Mouse (Mus musculus) spleen, adult 2 months (tissue): ENCODE measurements around the gene Plb1. TPM values are rescaled to one million over a fixed set of nuclear protein-coding genes. Genes with fewer than 3 reads are reported as not detected.
A peak's percentile ranks its signal among the peaks of the same experiment; 100 is the strongest.

Experiments
- DNase-seq, 2 experiments: peaks; one replicate each; pipeline versions ENCODE4 v3.0.0 to v3.0.0-alpha.2; 2012 to 2021; ENCODE audit warnings: low spot score in 2 of 2, low read depth in 1 of 2
- H3K27ac ChIP-seq: fragments of 200-500 bp; 2 replicates; pipeline ENCODE4 v1.5.1; 2012; ENCODE audit warnings: low read length, inconsistent platforms; ENCODE audit not compliant: insufficient read depth
- H3K27me3 ChIP-seq: fragments of 200-500 bp; 2 replicates; pipeline ENCODE4 v1.6.1; 2012; ENCODE audit warnings: mild to moderate bottlenecking, moderate library complexity, low read length, inconsistent platforms; ENCODE audit not compliant: control insufficient read depth, insufficient read depth
- H3K36me3 ChIP-seq: fragments of 200-500 bp; 2 replicates; pipeline ENCODE4 v1.6.1; 2012; ENCODE audit warnings: mild to moderate bottlenecking, low read length, inconsistent platforms; ENCODE audit not compliant: control insufficient read depth, insufficient read depth
- H3K4me1 ChIP-seq: fragments of 200-500 bp; 2 replicates; pipeline ENCODE4 v1.6.1; 2011; ENCODE audit warnings: inconsistent platforms; ENCODE audit not compliant: control insufficient read depth, insufficient read depth, insufficient read length
- H3K4me3 ChIP-seq: fragments of 200-500 bp; 2 replicates; pipeline ENCODE4 v1.5.1; 2011; ENCODE audit warnings: mild to moderate bottlenecking, inconsistent platforms; ENCODE audit not compliant: insufficient read depth, insufficient read length; ENCODE audit errors: extremely low read depth
- CTCF ChIP-seq: fragments of 200-500 bp; IDR thresholded peaks from 2 replicates; pipeline ENCODE4 v1.5.1; 2011; ENCODE audit warnings: mild to moderate bottlenecking, inconsistent platforms; ENCODE audit not compliant: insufficient read depth, insufficient read length, insufficient replicate concordance; ENCODE audit errors: extremely low read depth
- POLR2A ChIP-seq: fragments of 200-500 bp; IDR thresholded peaks from 2 replicates; pipeline ENCODE4 v1.6.1; 2011; ENCODE audit warnings: low read depth, low read length, inconsistent platforms
- WGBS: fragments of 180-500 bp; shearing (Covaris S2); methylation state at CpG from one replicate; pipeline ENCODE4 v1.1.7; 2018; 5-methylcytosine and 5-hydroxymethylcytosine counted together
- polyA plus RNA-seq: library from polyadenylated mRNA; depleted of rRNA; stranded (reverse); fragments of >200 nt; gene quantifications from 2 replicates; pipeline ENCODE4 v1.2.3, GENCODE M21; 2012

Gene Plb1
- polyA plus RNA-seq, 1 experiment: 0.29 TPM

DNA sequence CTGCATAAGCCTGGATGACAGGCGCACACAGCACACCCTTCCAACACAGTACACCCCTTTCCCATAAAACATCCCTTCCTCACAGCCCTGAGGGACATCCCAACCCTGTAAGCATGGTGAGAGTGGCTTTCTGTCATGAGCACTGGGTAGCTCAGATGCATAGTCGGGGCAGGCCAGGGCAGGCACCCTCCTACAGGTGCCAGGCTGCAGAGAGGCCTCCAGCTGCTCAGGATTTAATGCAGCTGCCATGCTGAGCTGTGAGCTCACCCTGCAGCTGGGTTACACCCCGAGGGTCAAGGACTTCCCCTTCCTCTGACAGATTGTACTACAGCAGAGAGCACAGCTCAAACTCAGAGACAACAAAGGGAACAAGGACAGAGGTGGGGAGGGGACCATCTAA, 146.0 kb downstream of the Plb1 start:
- WGBS: 31% methylated on average over 3 of the region's 3 CpGs

DNA sequence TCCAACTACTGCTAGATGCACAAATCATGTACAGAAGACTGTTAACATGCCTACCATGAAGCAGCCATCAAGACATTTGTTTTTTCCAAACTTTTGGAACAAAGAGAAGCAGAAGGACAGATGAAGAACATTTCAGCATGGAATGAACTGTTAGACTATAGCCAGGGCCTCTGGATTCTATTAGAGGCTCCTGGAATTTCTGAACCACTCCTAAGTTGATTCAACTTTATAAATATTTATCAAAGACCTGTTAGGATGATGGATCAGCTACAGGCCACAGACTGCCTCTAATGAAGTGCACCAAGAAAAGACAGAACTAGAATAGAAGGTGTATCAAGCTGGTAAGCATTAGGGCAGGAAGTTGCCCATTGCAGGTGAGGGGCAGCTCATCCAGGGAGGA, 156.1 kb downstream of the Plb1 start:
- Histone ChIP-seq H3K27me3 (no peaks in the 10 kb centered on the region), H3K36me3 (no peaks in the 10 kb centered on the region), H3K27ac (no peak overlapping the region), H3K4me1 (no peaks in the 10 kb centered on the region), H3K4me3 (no peak overlapping the region)
- no peak for DNase-seq
- TF ChIP-seq CTCF (no peak), POLR2A (no peak)

More for the DNA sequence above, 146.0 kb downstream of the Plb1 start:
- Histone ChIP-seq H3K4me1 (peaks cover 2% of the 10 kb centered on the region; the same call in 1 of the 2 replicates), H3K36me3 (no peaks in the 10 kb centered on the region), H3K27ac (no peak overlapping the region), H3K27me3 (no peaks in the 10 kb centered on the region), H3K4me3 (no peak overlapping the region)
- DNase-seq: peak; percentile 3 to 25
- TF ChIP-seq CTCF (no peak), POLR2A (no peak)

- no peak for TF ChIP-seq POLR2A
- Histone ChIP-seq H3K4me1 (no peaks in the 10 kb centered on the region), H3K27me3 (no peaks in the 10 kb centered on the region), H3K36me3 (no peaks in the 10 kb centered on the region), H3K27ac (no peak overlapping the region), H3K4me3 (no peak overlapping the region)
- DNase-seq: no peak
- WGBS: 47% methylated on average over 5 of the region's 5 CpGs
Observed at GRCm38 (mm10) chr5:32390295-32390694, 157.8 kb downstream of the Plb1 start.

GRCm38 (mm10) chr5:32392281-32392680, 159.8 kb downstream of the Plb1 start:
- TF ChIP-seq CTCF (no peak), POLR2A (no peak)
- H3K4me1 ChIP-seq: no peaks in the 10 kb centered on the region
- no peak overlapping the region for H3K4me3 ChIP-seq
- H3K27ac ChIP-seq: no peak overlapping the region
- H3K36me3 ChIP-seq: no peaks in the 10 kb centered on the region
- H3K27me3 ChIP-seq: no peaks in the 10 kb centered on the region
- no peak for DNase-seq

DNA sequence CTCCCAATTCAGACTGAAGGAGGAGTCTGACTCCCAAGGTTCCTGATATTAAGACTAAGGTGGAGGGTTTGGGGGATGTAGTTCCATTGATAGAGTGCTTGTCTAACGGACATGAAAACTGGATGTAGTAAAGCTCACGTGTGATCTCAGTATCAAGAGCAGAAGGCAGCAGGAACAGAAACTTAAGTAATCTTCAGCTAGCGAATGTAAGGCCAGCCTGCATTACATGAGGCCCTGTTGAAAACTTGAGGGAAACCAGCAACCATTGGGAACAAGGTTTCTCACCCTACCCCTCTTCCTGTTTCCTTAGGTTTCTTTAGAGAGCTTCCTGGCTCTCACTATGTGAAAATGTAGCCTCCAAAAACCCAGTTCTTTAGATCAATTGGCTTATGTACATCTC, 162.1 kb downstream of the Plb1 start:
- no peaks in the 10 kb centered on the region for H3K4me1 ChIP-seq
- H3K4me3 ChIP-seq: no peak overlapping the region
- no peak for DNase-seq
- no peak for TF ChIP-seq POLR2A
- no peak overlapping the region for H3K27ac ChIP-seq
- no peaks in the 10 kb centered on the region for H3K27me3 ChIP-seq
- no peaks in the 10 kb centered on the region for H3K36me3 ChIP-seq
- 76% methylated on average over 3 of the region's 3 CpGs for WGBS

- DNase-seq: no peak
- WGBS: 93% methylated on average over 9 of the region's 9 CpGs
- no peak overlapping the region for H3K4me3 ChIP-seq
- H3K4me1 ChIP-seq: no peaks in the 10 kb centered on the region
- no peaks in the 10 kb centered on the region for H3K36me3 ChIP-seq
- no peaks in the 10 kb centered on the region for H3K27me3 ChIP-seq
- no peak overlapping the region for H3K27ac ChIP-seq
- no peak for TF ChIP-seq CTCF
- no peak for TF ChIP-seq POLR2A
Observed at GRCm38 (mm10) chr5:32395101-32395892, 162.8 kb downstream of the Plb1 start.

DNA sequence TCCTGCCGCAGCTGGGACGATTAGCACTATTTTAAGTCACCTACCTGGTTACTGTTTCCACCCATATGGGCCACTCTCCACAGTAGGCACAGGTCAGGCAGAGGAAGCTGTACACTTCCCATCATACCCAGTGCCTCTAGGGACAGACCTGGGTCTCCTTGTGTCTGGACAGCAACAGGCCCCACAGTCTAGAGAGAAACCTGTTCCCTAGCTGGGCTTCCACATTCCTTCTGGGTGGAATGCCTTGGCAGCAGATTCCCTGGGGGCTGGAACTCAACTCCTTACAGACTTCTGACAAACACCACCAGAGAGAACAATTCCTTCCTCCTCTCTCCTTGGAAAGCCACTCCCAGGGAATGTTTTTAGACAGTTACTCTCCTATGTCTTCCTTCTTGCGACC, 165.2 kb downstream of the Plb1 start:
- Histone ChIP-seq H3K27me3 (no peaks in the 10 kb centered on the region), H3K27ac (no peak overlapping the region), H3K4me3 (no peak overlapping the region), H3K4me1 (no peaks in the 10 kb centered on the region), H3K36me3 (no peaks in the 10 kb centered on the region)
- TF ChIP-seq POLR2A: no peak
- no peak for TF ChIP-seq CTCF
- 85% methylated on average over 3 of the region's 3 CpGs for WGBS
- no peak for DNase-seq
